Mouse (Mus musculus) hindbrain, embryonic 14.5 days (tissue): ENCODE results near the gene Abtb1. TPM values are rescaled to one million over a fixed set of nuclear protein-coding genes. Genes with fewer than 3 reads are reported as not detected.

Experiments
- ATAC-seq: fragments of 200-750 bp; cut with Nextera tagmentation; 2 replicates; pipeline ENCODE4 v1.8.0; 2017; ENCODE audit warnings: moderate number of reproducible peaks, mild to moderate bottlenecking, moderate TSS enrichment, moderate library complexity; ENCODE audit not compliant: low FRiP score
- DNase-seq: peaks from one replicate; pipeline ENCODE4 v3.0.0-alpha.2; 2015; ENCODE audit warnings: low spot score
- H3K27ac ChIP-seq: fragments of 300-500 bp; sonication (generic); 2 replicates; pipeline ENCODE4 v1.5.1; 2014; ENCODE audit warnings: mild to moderate bottlenecking, moderate library complexity
- H3K27me3 ChIP-seq: fragments of 300-500 bp; sonication (generic); 2 replicates; pipeline ENCODE4 v1.6.1; 2014; ENCODE audit warnings: mild to moderate bottlenecking, low read length, mixed read lengths; ENCODE audit not compliant: control insufficient read depth, insufficient read depth
- H3K36me3 ChIP-seq: fragments of 300-500 bp; sonication (generic); replicated peaks from 2 replicates; pipeline ENCODE4 v1.6.1; 2014; ENCODE audit not compliant: control insufficient read depth, insufficient read depth
- H3K4me1 ChIP-seq: fragments of 300-500 bp; sonication (generic); replicated peaks from 2 replicates; pipeline ENCODE4 v1.6.1; 2014; ENCODE audit warnings: antibody characterized with exemption, low read length, mixed read lengths; ENCODE audit not compliant: control insufficient read depth, insufficient read depth
- H3K4me2 ChIP-seq: fragments of 300-500 bp; sonication (generic); replicated peaks from 2 replicates; pipeline ENCODE4 v1.6.1; 2014; ENCODE audit warnings: mild to moderate bottlenecking, moderate library complexity
- H3K4me3 ChIP-seq: fragments of 300-500 bp; sonication (generic); replicated peaks from 2 replicates; pipeline ENCODE4 v1.5.1; 2014; ENCODE audit warnings: mild to moderate bottlenecking, low read length
- H3K9ac ChIP-seq: fragments of 300-500 bp; sonication (generic); 2 replicates; pipeline ENCODE4 v1.6.1; 2014
- H3K9me3 ChIP-seq: fragments of 300-500 bp; sonication (generic); 2 replicates; pipeline ENCODE4 v1.6.1; 2016; ENCODE audit warnings: low read length; ENCODE audit not compliant: control insufficient read depth
- whole genome bisulfite sequencing: fragments of 180-500 bp; shearing (Covaris S2); extraction: QIAGEN DNeasy Blood & Tissue Kit; methylation state at CpG from one replicate; pipeline ENCODE4 v1.1.7; 2014; 5-methylcytosine and 5-hydroxymethylcytosine counted together
- polyA plus RNA-seq: library from polyadenylated mRNA; unstranded; fragments of >200 nt; fragmentation: Nextera tagmentation; extraction: Ambion mirVana; gene quantifications from 2 replicates; pipeline ENCODE4 v1.2.1, GENCODE M21; 2014

The Abtb1 gene
- polyA plus RNA-seq, 1 experiment from 2014 or later = 33.8 TPM

- H3K27ac ChIP-seq = no peak overlapping the region
- ATAC-seq = no peak
These were observed 3.8 kb downstream of the Abtb1 start for GRCm38 (mm10) chr6:88837999-88838398.

GRCm38 (mm10) chr6:88836178-88836819 is 5.5 kb downstream of the Abtb1 start:
- no peak overlapping the region; the same call in 1 of the 2 replicates for H3K9ac ChIP-seq
- peaks cover 44% of the 10 kb centered on the region for H3K36me3 ChIP-seq
- H3K4me3 ChIP-seq = no peak overlapping the region
- ATAC-seq (no peak), DNase-seq (no peak)
- no peaks in the 10 kb centered on the region for H3K27me3 ChIP-seq
- H3K27ac ChIP-seq = no peak overlapping the region
- H3K4me2 ChIP-seq = no peak overlapping the region
- 84% methylated on average over 28 of the region's 28 CpGs for WGBS
- no peaks in the 10 kb centered on the region for H3K9me3 ChIP-seq
- peaks cover 12% of the 10 kb centered on the region for H3K4me1 ChIP-seq

More at GRCm38 (mm10) chr6:88837999-88838398, 3.8 kb downstream of the Abtb1 start:
- peaks cover 44% of the 10 kb centered on the region for H3K36me3 ChIP-seq
- WGBS = 91% methylated on average over 12 of the region's 12 CpGs
- no peak overlapping the region for H3K4me3 ChIP-seq
- H3K9me3 ChIP-seq = no peaks in the 10 kb centered on the region
- no peaks in the 10 kb centered on the region for H3K27me3 ChIP-seq
- peaks cover 11% of the 10 kb centered on the region for H3K4me1 ChIP-seq
- no peak for DNase-seq
- no peak overlapping the region for H3K9ac ChIP-seq
- H3K4me2 ChIP-seq = no peak overlapping the region

- no peak overlapping the region for H3K4me3 ChIP-seq
- H3K36me3 ChIP-seq = peaks cover 44% of the 10 kb centered on the region
- no peaks in the 10 kb centered on the region for H3K27me3 ChIP-seq
- DNase-seq = no peak
- H3K27ac ChIP-seq = no peak overlapping the region
- WGBS = 85% methylated on average over 5 of the region's 5 CpGs
- H3K4me2 ChIP-seq = no peak overlapping the region
- 0 out of 2 replicates have a peak, but pooled peaks cover 4% of the 10 kb centered on the region for H3K4me1 ChIP-seq
- no peaks in the 10 kb centered on the region for H3K9me3 ChIP-seq
- H3K9ac ChIP-seq = no peak overlapping the region
- no peak for ATAC-seq
These were observed 6.7 kb downstream of the Abtb1 start for GRCm38 (mm10) chr6:88835047-88835446.

GRCm38 (mm10) chr6:88833340-88834140 is 8.2 kb downstream of the Abtb1 start:
- H3K27ac ChIP-seq = no peak overlapping the region
- no peaks in the 10 kb centered on the region for H3K9me3 ChIP-seq
- peaks cover 33% of the 10 kb centered on the region for H3K36me3 ChIP-seq
- H3K27me3 ChIP-seq = no peaks in the 10 kb centered on the region
- H3K4me2 ChIP-seq = no peak overlapping the region
- H3K4me3 ChIP-seq = no peak overlapping the region
- 0 out of 2 replicates have a peak, but pooled peaks cover 3% of the 10 kb centered on the region for H3K4me1 ChIP-seq
- 91% methylated on average over 5 of the region's 5 CpGs for WGBS
- ATAC-seq = no peak
- DNase-seq = no peak
- no peak overlapping the region for H3K9ac ChIP-seq

- 0 out of 2 replicates have a peak, but pooled peaks cover 6% of the 10 kb centered on the region for H3K4me1 ChIP-seq
- H3K27ac ChIP-seq = no peak overlapping the region
- 71% methylated on average over 5 of the region's 5 CpGs for WGBS
- H3K36me3 ChIP-seq = peaks cover 24% of the 10 kb centered on the region
- H3K9me3 ChIP-seq = no peaks in the 10 kb centered on the region
- ATAC-seq (0 out of 2 replicates have a peak, but pooled peaks have one; percentile 36), DNase-seq (no peak)
- no peaks in the 10 kb centered on the region for H3K27me3 ChIP-seq
- H3K4me2 ChIP-seq = no peak overlapping the region
- no peak overlapping the region for H3K4me3 ChIP-seq
- no peak overlapping the region for H3K9ac ChIP-seq
These were observed 9.1 kb downstream of the Abtb1 start for GRCm38 (mm10) chr6:88832663-88833062.

GRCm38 (mm10) chr6:88831456-88831855 is 10.3 kb downstream of the Abtb1 start:
- peaks cover 18% of the 10 kb centered on the region; the same call in 1 of the 2 replicates for H3K4me1 ChIP-seq
- WGBS = 23% methylated on average over 8 of the region's 8 CpGs

GRCm38 (mm10) chr6:88830112-88830702 is 11.6 kb downstream of the Abtb1 start:
- no peak for DNase-seq
- H3K4me1 ChIP-seq = peaks cover 21% of the 10 kb centered on the region; the same call in 1 of the 2 replicates
- H3K36me3 ChIP-seq = 0 out of 2 replicates have a peak, but pooled peaks cover 2% of the 10 kb centered on the region
- H3K4me3 ChIP-seq = no peak overlapping the region
- H3K9me3 ChIP-seq = no peaks in the 10 kb centered on the region
- ATAC-seq = no peak
- no peak overlapping the region for H3K9ac ChIP-seq
- whole genome bisulfite sequencing = 90% methylated on average over 6 of the region's 6 CpGs
- H3K27ac ChIP-seq = no peak overlapping the region
- H3K4me2 ChIP-seq = no peak overlapping the region
- no peaks in the 10 kb centered on the region for H3K27me3 ChIP-seq

More at GRCm38 (mm10) chr6:88831456-88831855, 10.3 kb downstream of the Abtb1 start:
- no peak overlapping the region for H3K4me2 ChIP-seq
- peaks cover 12% of the 10 kb centered on the region for H3K36me3 ChIP-seq
- DNase-seq = peak; percentile 88
- no peak overlapping the region for H3K27ac ChIP-seq
- no peak overlapping the region for H3K4me3 ChIP-seq
- peak; percentile 64 for ATAC-seq
- no peaks in the 10 kb centered on the region for H3K27me3 ChIP-seq
- no peak overlapping the region for H3K9ac ChIP-seq
- H3K9me3 ChIP-seq = no peaks in the 10 kb centered on the region

GRCm38 (mm10) chr6:88829579-88829978 is 12.2 kb downstream of the Abtb1 start:
- ATAC-seq = no peak
- WGBS = 92% methylated on average over 4 of the region's 4 CpGs
- H3K27me3 ChIP-seq = no peaks in the 10 kb centered on the region
- no peak overlapping the region for H3K4me2 ChIP-seq
- peaks cover 21% of the 10 kb centered on the region; the same call in 1 of the 2 replicates for H3K4me1 ChIP-seq
- H3K27ac ChIP-seq = no peak overlapping the region
- no peak overlapping the region for H3K9ac ChIP-seq
- no peaks in the 10 kb centered on the region for H3K9me3 ChIP-seq
- DNase-seq = no peak
- H3K36me3 ChIP-seq = no peaks in the 10 kb centered on the region
- no peak overlapping the region for H3K4me3 ChIP-seq
